Mouse (Mus musculus) left cerebral cortex, adult 9 months (tissue): Measurements from ENCODE around the gene Tnfaip3.
A peak's percentile ranks its signal among the peaks of the same experiment; 100 is the strongest.

Experiments used
- DNase-seq, 2 experiments: peaks; one replicate each; pipeline ENCODE4 v3.0.0; 2022; ENCODE audit warnings: low spot score in 2 of 2

Tnfaip3 gene

DNA sequence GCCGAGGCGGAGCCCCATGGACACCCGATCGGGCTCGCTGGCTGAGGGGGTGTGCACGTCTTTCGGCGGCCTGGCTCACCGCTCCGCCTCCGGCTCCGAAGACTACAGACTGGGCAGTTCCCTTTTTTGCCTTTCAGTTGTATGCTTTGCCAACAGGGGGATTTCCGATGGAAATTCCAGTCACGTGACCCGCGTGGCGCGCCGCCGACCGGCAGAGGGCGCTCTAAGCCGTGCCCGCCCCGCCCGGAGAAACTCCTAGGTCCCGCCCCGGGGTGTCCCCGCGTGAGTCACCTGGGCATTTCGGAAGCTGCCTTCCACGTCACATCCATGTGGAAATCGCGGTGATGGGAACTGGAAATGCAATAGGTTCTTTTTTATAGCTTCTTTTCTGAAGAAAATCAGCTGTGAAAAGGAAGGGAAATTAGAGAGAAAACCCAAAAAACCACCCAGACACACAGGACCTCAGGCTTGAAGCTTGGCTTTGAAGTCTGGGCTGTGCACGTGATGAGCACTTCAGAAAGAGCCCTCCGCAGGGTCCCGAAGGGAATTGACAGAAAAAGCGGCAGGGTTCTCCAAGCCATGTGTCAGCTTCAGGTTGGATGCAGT lies at the start of gene Tnfaip3:
Gene Tnfaip3 (minus strand): TSS at position 401 of the 606 bp plus-strand sequence.
- peak; percentile 79 to 97 for DNase-seq

GRCm38 (mm10) chr10:19064651-19065601 lies 49.5 kb upstream of the Tnfaip3 start:
- DNase-seq: no peak

DNA sequence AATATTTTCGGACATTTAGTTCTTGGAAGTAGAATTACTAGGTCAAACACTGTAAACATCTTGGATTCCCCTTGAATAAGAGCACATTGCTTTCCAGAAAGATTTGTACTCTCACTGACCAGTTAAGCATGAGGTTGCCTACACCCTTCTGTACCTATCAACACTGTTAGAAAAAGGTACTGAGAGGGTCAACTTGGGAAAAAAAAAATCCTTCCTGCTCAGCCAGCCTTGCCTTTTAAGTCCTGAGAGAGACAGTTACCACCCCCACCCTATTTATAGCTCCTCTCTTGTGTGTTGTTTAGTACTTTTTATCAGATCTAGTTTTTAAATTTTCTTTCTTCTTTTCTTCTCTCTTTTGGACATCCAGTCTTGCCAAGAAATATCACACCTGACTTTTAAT lies 48.2 kb upstream of the Tnfaip3 start:
- DNase-seq: no peak

DNA sequence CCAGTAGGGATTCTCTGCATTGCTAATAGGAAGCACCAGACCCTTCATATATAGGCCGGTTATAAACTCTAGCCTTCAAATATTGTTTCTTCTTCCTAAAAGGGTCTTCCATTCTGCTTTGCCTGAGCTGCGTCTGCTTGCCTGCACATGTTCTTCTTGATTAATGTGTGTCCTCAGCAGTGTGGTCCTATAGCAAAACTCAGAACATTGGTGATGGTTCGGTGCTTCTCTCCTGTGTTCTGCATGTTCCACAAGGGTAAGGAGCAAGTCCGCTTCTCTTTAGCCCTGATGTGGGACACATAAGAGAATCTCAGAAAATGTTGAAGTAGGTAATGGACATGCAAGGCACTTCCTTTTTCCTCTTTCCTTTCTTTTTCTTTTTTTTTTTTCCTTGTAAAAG lies 47.8 kb upstream of the Tnfaip3 start:
- no peak for DNase-seq

GRCm38 (mm10) chr10:19062098-19062905 lies 46.8 kb upstream of the Tnfaip3 start:
- peak in 1 of 2 experiments; percentile 27 for DNase-seq

GRCm38 (mm10) chr10:19061201-19061600 lies 45.7 kb upstream of the Tnfaip3 start:
- no peak for DNase-seq

- no peak for DNase-seq
These were observed 38.1 kb upstream of the Tnfaip3 start for GRCm38 (mm10) chr10:19053524-19053923.

- no peak for DNase-seq
These were observed 30.5 kb upstream of the Tnfaip3 start for GRCm38 (mm10) chr10:19045986-19046385.

GRCm38 (mm10) chr10:19044765-19045516 lies 29.5 kb upstream of the Tnfaip3 start:
- no peak for DNase-seq

- peak in 1 of 2 experiments; percentile 22 for DNase-seq
These were observed 28.2 kb upstream of the Tnfaip3 start for GRCm38 (mm10) chr10:19043529-19044262.

GRCm38 (mm10) chr10:19040147-19040546 lies 24.7 kb upstream of the Tnfaip3 start:
- no peak for DNase-seq

DNA sequence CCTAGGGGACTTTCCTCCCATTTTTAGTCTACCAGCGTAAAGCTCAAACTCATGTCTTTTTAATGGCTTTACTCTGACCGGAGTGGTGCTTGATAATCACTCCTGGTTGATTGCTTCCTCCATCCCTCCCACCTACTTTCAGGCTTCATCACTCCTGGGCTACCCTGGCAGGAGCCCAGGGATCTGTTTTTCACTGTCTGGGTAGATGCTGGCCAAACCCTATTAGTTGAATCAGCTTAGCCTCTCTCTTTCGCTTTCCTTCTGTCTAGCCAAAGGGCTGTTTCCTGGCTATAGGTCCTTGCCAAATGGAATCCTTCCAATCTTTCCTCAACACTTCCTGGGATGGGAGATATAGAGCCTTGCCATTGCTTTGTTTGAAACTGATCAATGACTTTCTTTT lies 19.3 kb upstream of the Tnfaip3 start:
- no peak for DNase-seq

DNA sequence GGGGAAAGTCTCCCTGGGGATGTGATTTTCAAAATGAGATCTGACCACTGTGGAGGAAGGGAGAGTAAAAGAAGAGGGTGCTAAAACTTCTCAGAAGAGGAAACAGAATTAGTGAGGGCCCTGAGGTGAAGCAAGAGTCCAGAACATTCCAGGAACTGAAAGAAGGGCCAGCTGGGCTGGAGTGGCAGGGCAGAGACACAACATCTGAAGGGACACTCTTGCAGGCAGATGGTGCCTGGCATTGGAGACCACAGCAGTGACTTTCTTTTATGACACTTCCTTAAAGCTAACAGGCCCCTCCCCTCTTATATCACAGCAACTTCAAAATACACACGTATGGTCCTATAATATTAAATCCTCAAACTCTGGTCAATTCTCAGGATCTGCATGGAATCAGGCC lies 18.2 kb upstream of the Tnfaip3 start:
- DNase-seq: peak in 1 of 2 experiments; percentile 30

DNA sequence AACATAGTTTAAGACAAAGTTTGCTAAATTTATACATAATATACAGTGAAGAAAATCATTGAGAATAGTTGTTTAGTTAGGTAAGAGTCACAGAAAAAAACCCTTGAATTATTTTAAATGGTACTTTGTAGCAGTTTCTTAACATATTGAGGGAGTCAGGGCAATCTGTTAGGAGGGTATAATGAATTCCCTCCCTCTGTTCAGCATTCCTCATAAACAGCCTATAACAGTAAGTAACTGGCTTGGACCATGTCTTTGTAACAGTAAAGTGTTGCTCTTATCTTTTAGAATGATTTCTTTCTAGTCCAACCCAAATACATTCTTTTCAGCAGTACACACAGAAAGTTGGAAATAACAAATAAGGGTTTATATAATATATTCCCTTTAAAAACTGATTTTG lies 16.4 kb upstream of the Tnfaip3 start:
- DNase-seq: no peak

GRCm38 (mm10) chr10:19030628-19031027 lies 15.2 kb upstream of the Tnfaip3 start:
- no peak for DNase-seq

DNA sequence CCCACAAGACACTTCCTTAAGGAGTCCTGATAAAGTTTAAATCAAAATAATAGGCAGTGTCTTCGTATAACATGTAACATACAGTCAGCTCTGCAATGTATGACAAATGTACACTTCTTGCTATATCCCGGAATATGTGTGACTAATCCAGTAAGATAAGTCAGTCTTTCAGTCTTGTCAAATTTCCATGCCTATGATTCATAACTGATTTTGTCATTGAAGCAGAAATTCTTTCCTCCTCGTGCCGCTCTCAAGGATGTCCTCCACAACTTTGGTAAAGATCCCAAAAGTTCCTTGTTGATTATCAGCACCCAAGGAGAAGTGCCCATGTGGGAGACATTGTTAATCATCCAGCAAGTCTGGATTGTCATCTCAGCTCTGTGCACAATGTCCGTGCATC lies 11.3 kb upstream of the Tnfaip3 start:
- DNase-seq: no peak

- no peak for DNase-seq
These were observed 8.9 kb upstream of the Tnfaip3 start for GRCm38 (mm10) chr10:19024353-19024752.

DNA sequence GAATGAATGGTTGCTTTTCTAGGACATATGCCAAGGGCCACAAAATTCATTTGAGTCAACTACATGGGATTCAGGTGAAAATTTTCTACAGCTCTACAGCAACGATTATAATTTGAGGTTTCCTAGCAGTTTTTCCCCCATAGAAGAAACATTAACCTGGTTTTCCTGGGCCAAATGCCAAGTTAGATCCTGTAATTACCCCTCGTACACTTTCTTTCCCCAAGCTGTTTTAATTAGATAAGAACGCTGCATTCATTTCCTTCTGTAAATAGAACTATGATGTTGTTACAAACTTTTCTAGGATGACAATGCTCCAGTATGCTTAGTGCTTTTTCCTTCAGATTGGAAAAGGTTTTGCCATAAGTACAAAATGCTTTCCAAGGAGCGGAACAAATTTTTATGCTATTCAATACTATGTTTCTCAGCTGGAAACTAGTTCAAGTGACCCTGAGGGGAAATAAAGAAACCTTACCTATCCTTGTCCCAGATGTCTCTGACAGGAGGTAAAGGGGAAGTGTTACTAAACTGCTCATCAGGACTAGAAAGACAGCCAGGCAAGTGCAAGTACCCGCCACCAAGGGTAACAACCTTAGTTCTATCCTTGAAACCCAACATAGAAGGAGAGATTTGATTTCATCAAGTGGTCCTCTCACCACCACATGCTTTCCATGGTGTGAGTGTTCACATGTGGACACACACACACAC lies 8.3 kb upstream of the Tnfaip3 start:
- DNase-seq: no peak

DNA sequence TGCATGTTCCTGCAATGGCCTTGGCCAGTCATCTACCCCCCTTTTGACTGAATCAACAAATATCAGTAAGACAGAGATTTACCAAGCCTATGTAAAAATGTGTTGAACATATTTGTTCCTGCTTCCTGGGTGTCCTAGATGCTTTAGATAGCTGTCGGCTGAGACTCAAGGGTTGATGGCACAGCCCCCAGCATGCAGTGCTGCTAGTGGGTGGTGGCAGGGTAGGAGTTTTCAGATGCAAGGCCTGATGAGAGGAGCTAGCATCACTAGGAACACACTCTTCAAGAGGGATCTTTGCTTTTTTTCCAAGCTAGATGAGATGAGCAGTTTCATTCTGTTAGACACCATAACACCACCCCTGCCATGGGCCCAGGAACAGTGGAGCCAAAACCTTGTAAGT lies 6.8 kb upstream of the Tnfaip3 start:
- no peak for DNase-seq

DNA sequence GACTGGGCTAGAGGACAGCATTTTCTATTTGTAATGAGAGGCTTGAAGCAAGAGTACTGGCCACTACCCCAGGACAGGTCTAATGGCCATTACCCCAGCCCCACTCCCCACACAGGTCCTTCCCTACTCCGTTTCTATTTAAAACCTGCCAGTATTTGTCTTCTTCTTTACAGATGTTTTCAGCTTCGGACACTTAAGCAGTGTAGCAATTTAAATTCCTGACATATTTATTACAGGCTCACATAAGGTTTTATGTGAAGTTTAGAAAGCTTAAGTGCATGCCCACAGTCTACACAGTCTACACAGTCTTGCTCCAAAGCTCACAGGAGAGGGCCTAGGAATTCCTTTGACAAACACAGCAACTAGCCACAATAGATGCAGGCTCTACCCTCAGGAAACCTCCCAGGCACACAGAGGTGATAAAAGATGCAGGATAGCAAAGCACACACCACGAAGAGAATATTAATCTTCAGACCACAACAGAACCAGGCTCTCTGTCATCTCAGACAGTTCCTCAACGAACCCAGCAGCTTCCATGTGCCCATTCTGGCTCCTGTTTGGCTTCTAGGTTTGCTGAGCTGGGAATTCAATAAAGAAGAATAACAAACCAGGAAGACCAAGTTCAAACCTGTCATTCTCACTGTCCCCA lies 1.5 kb upstream of the Tnfaip3 start:
- no peak for DNase-seq
